Comparison of ENCODE assay signal across 23 mouse cellular contexts in the genomic region with DNA sequence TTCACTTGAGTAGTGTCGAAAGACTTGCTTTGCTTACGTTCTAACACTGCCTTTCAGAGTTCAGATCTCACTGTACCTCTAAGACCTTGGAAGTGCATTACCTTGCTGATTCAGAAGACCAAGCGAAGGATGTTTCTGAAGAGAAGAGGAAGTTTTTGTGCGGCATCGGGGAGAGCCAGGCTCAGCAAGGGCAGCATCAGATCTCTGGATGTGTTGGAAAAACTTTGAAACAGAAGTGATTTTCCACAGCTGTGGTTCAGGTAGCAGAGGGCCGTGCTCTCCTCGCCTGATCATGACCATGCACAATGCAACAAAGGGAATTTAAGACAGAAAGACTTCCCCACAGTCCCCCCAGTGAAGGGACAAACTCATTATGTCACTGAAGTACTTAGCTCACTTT. TPM values are rescaled to one million over a fixed set of nuclear protein-coding genes. Genes with fewer than 3 reads are reported as not detected.
"Had no signal": no experiment of that assay in that cellular context is flagged by ENCODE, and none has a peak within 500 bp of the region (broad histone marks: within the 10 kb centered on the region; RNA-seq: fewer than 3 reads in every experiment).

No protein-coding gene starts in this region.

- H3K9me3 ChIP-seq: neural tube, embryonic 13.5 days; neural tube, embryonic 15.5 days; stomach, embryonic 15.5 days had no signal

- H3K27me3 ChIP-seq: neural tube, embryonic 13.5 days; neural tube, embryonic 15.5 days; stomach, embryonic 15.5 days had no signal

- H3K4me1 ChIP-seq: neural tube, embryonic 13.5 days; neural tube, embryonic 15.5 days; stomach, embryonic 15.5 days had no signal

- H3K4me3 ChIP-seq: neural tube, embryonic 13.5 days; neural tube, embryonic 15.5 days; stomach, embryonic 15.5 days had no signal

- H3K27ac ChIP-seq: neural tube, embryonic 13.5 days; neural tube, embryonic 15.5 days; stomach, embryonic 15.5 days; stomach, postnatal 0 days had no signal

- DNase-seq: retina, postnatal 1 day; right cerebral cortex, adult 18-20 months; right cerebral cortex, postnatal 14 days; right cerebral cortex, postnatal 25 days; right cerebral cortex, postnatal 4 days; spleen, adult 18-20 months; thymus, adult 18-20 months; thymus, adult 2 months; thymus, postnatal 14 days; thymus, postnatal 25 days; thymus, postnatal 36 days; thymus, postnatal 4 days had no signal

RNA-seq across cellular contexts. Expression of a gene that starts 18.2 kb away (rescaled TPM):
- total RNA-seq: neutrophil, adult 5-6 weeks had no signal
- polyA plus RNA-seq: neural tube, embryonic 13.5 days; neural tube, embryonic 14.5 days; neural tube, embryonic 15.5 days; spleen, adult 2 months; stomach, embryonic 14.5 days; stomach, embryonic 15.5 days; stomach, embryonic 16.5 days; stomach, postnatal 0 days; thymus, postnatal 0 days; urinary bladder, adult 2 months had no signal
